Mouse (Mus musculus): ENCODE data around the gene Mfap3l. TPM values are rescaled to one million over a fixed set of nuclear protein-coding genes. Genes with fewer than 3 reads are reported as not detected.
"Not testable (repeated sequence)": the region's sequence is repeated elsewhere in the genome, so short reads cannot be mapped to it uniquely, and the experiment has no call there.

Gene Mfap3l
- polyA plus RNA-seq (2015; fragmentation: Nextera tagmentation; extraction: Ambion mirVana): 1.7 and 2.4 TPM in 2 replicates

- H3K27me3 ChIP-seq: peaks cover 16% of the 10 kb centered on the region
- WGBS: 1% methylated on average over 58 of the region's 60 CpGs
- peak within 1 kb of the TSS; percentile 83 for H3K9ac ChIP-seq
- peaks cover 16% of the 10 kb centered on the region for H3K4me1 ChIP-seq (replicated peaks)
- H3K9me3 ChIP-seq: no peaks in the 10 kb centered on the region
- H3K4me2 ChIP-seq: peak within 1 kb of the TSS; percentile 98
- ATAC-seq (ENCODE audit: low FRiP score): peak; percentile 98
- peak within 1 kb of the TSS; percentile 79 for H3K27ac ChIP-seq
- H3K4me3 ChIP-seq: peak within 1 kb of the TSS; percentile 68
- H3K36me3 ChIP-seq: no peaks in the 10 kb centered on the region
These were observed at the start of gene Mfap3l for GRCm38 (mm10) chr8:60632250-60632932. Gene Mfap3l (plus strand): TSS chr8:60632827.

GRCm38 (mm10) chr8:60583369-60583768 lies 49.3 kb upstream of the Mfap3l start:
- no peaks in the 10 kb centered on the region for H3K9me3 ChIP-seq
- WGBS: 85% methylated on average over 2 of the region's 2 CpGs
- H3K4me2 ChIP-seq: no peak overlapping the region
- no peak overlapping the region for H3K4me3 ChIP-seq
- no peak overlapping the region for H3K9ac ChIP-seq
- ATAC-seq (ENCODE audit: low FRiP score): no peak
- no peaks in the 10 kb centered on the region for H3K4me1 ChIP-seq (replicated peaks)
- no peaks in the 10 kb centered on the region for H3K27me3 ChIP-seq
- no peaks in the 10 kb centered on the region for H3K36me3 ChIP-seq
- H3K27ac ChIP-seq: no peak overlapping the region

- not testable (repeated sequence) for H3K9me3 ChIP-seq; H3K4me2 ChIP-seq; ATAC-seq (ENCODE audit: low FRiP score); H3K4me3 ChIP-seq; H3K36me3 ChIP-seq; H3K27ac ChIP-seq; H3K4me1 ChIP-seq (replicated peaks); H3K9ac ChIP-seq; H3K27me3 ChIP-seq
- 91% methylated on average over 29 of the region's 29 CpGs for WGBS
These were observed 41.1 kb upstream of the Mfap3l start for GRCm38 (mm10) chr8:60591352-60592105.

- no peak for ATAC-seq (ENCODE audit: low FRiP score)
- no peaks in the 10 kb centered on the region for H3K36me3 ChIP-seq
- no peaks in the 10 kb centered on the region for H3K9me3 ChIP-seq
- no peaks in the 10 kb centered on the region for H3K4me1 ChIP-seq (replicated peaks)
- H3K4me3 ChIP-seq: no peak overlapping the region
- WGBS: 70% methylated on average over 3 of the region's 3 CpGs
- H3K27me3 ChIP-seq: no peaks in the 10 kb centered on the region
- H3K4me2 ChIP-seq: no peak overlapping the region
- H3K27ac ChIP-seq: no peak overlapping the region
- H3K9ac ChIP-seq: no peak overlapping the region
These were observed 37.9 kb upstream of the Mfap3l start for GRCm38 (mm10) chr8:60594761-60595160.

- ATAC-seq (ENCODE audit: low FRiP score): no peak
- Histone ChIP-seq H3K4me3 (no peak overlapping the region), H3K9ac (no peak overlapping the region), H3K36me3 (no peaks in the 10 kb centered on the region), H3K27me3 (no peaks in the 10 kb centered on the region), H3K27ac (no peak overlapping the region), H3K9me3 (no peaks in the 10 kb centered on the region), H3K4me2 (no peak overlapping the region), H3K4me1 (replicated peaks) (no peaks in the 10 kb centered on the region)
These were observed 21.0 kb upstream of the Mfap3l start for GRCm38 (mm10) chr8:60611580-60612111.

DNA sequence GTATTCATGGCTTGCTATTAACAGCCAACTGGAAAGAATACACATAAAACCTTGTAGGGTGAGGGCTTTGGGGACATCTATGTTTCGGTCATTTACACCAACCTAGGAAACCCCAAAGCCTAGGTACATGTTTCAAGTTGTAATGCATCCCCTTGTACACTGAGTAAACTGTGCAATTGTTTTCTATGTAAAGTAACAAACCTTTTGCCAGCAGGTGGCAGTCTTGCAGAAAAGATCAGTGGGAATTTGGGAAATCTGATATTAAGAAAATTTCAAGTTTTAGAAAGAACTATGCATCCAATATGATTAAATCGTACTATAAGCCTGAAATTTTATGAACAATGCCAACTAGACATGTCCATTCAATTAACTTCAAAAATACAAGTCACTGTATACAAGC lies 15.7 kb upstream of the Mfap3l start:
- no peaks in the 10 kb centered on the region for H3K4me1 ChIP-seq (replicated peaks)
- no peak overlapping the region for H3K9ac ChIP-seq
- H3K4me3 ChIP-seq: no peak overlapping the region
- H3K27ac ChIP-seq: no peak overlapping the region
- 47% methylated on average over 2 of the region's 2 CpGs for WGBS
- no peaks in the 10 kb centered on the region for H3K27me3 ChIP-seq
- no peak overlapping the region for H3K4me2 ChIP-seq
- H3K36me3 ChIP-seq: no peaks in the 10 kb centered on the region
- H3K9me3 ChIP-seq: no peaks in the 10 kb centered on the region
- peak; percentile 69; the same call in 1 of the 2 replicates for ATAC-seq (ENCODE audit: low FRiP score)

DNA sequence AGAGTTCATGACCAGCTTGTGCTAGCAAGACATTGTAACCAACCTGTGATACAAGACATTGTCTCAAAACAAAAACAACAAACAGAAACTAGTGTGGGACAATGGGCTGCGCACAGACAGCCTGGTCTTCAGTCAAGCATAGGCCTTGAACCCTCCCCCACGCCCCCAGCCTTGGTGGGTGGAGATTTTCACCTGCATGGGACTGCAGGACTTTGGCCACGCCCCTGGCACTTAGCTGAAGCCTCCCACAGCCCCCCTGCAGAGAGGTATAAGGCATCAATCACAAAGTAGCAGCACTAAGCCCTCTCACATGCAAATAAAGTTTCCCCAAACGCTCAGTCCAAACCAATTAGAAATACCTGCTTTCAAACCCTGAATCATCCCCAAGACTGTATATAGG lies 11.1 kb upstream of the Mfap3l start:
- WGBS: 64% methylated on average over 4 of the region's 4 CpGs
- no peak overlapping the region for H3K9ac ChIP-seq
- ATAC-seq (ENCODE audit: low FRiP score): no peak

GRCm38 (mm10) chr8:60622056-60622455 lies 10.6 kb upstream of the Mfap3l start:
- Histone ChIP-seq H3K27ac (no peak overlapping the region), H3K9ac (no peak overlapping the region), H3K4me1 (replicated peaks) (no peaks in the 10 kb centered on the region), H3K9me3 (no peaks in the 10 kb centered on the region), H3K4me3 (no peak overlapping the region), H3K4me2 (no peak overlapping the region), H3K27me3 (no peaks in the 10 kb centered on the region), H3K36me3 (no peaks in the 10 kb centered on the region)
- ATAC-seq (ENCODE audit: low FRiP score): no peak
- WGBS: 94% methylated on average over 12 of the region's 12 CpGs

More for the DNA sequence above, 11.1 kb upstream of the Mfap3l start:
- no peaks in the 10 kb centered on the region for H3K9me3 ChIP-seq
- no peak overlapping the region for H3K27ac ChIP-seq
- no peaks in the 10 kb centered on the region for H3K36me3 ChIP-seq
- no peak overlapping the region for H3K4me3 ChIP-seq
- no peaks in the 10 kb centered on the region for H3K27me3 ChIP-seq
- H3K4me1 ChIP-seq (replicated peaks): no peaks in the 10 kb centered on the region
- H3K4me2 ChIP-seq: no peak overlapping the region

DNA sequence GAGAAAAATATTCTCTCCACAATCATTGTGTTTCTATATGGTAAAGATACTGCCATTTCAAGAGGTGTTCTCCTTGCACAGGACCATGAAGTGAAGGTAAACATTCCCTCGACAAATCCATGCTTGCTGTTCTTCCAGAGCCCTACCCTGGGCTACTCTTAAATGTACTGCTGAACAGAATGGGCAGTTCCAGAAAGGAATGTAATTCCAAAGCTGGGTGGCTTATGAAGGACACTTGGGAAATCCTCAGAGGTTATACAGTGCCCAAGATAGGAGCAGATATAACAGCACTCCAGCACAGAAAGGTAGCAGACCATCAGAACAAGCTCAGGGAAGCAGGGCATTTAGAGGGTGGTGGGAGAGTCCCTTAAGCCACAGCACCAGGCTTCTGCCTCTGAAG lies 9.2 kb upstream of the Mfap3l start:
- Histone ChIP-seq H3K27me3 (no peaks in the 10 kb centered on the region), H3K27ac (no peak overlapping the region), H3K9ac (no peak overlapping the region), H3K4me3 (no peak overlapping the region), H3K9me3 (no peaks in the 10 kb centered on the region), H3K4me1 (replicated peaks) (no peaks in the 10 kb centered on the region), H3K4me2 (no peak overlapping the region), H3K36me3 (no peaks in the 10 kb centered on the region)
- WGBS: 81% methylated on average over 1 of the region's 1 CpGs
- no peak for ATAC-seq (ENCODE audit: low FRiP score)

GRCm38 (mm10) chr8:60624722-60625121 lies 7.9 kb upstream of the Mfap3l start:
- Histone ChIP-seq H3K27ac (no peak overlapping the region), H3K4me1 (replicated peaks) (no peaks in the 10 kb centered on the region), H3K9ac (no peak overlapping the region), H3K9me3 (no peaks in the 10 kb centered on the region), H3K27me3 (peaks cover 5% of the 10 kb centered on the region), H3K4me3 (no peak overlapping the region), H3K36me3 (no peaks in the 10 kb centered on the region), H3K4me2 (no peak overlapping the region)
- 85% methylated on average over 7 of the region's 7 CpGs for WGBS
- ATAC-seq (ENCODE audit: low FRiP score): no peak

- Histone ChIP-seq H3K9me3 (no peaks in the 10 kb centered on the region), H3K4me2 (no peak overlapping the region), H3K4me1 (replicated peaks) (peaks cover 8% of the 10 kb centered on the region; the same call in 1 of the 2 replicates), H3K27me3 (peaks cover 16% of the 10 kb centered on the region), H3K36me3 (no peaks in the 10 kb centered on the region), H3K9ac (no peak overlapping the region), H3K4me3 (no peak overlapping the region), H3K27ac (no peak overlapping the region)
- WGBS: 67% methylated on average over 3 of the region's 3 CpGs
- ATAC-seq (ENCODE audit: low FRiP score): no peak
These were observed 4.7 kb upstream of the Mfap3l start for GRCm38 (mm10) chr8:60627937-60628336.

- H3K36me3 ChIP-seq: no peaks in the 10 kb centered on the region
- 61% methylated on average over 4 of the region's 4 CpGs for WGBS
- H3K4me3 ChIP-seq: no peak overlapping the region
- H3K27me3 ChIP-seq: peaks cover 16% of the 10 kb centered on the region
- no peak overlapping the region for H3K4me2 ChIP-seq
- ATAC-seq (ENCODE audit: low FRiP score): no peak
- H3K9ac ChIP-seq: no peak overlapping the region
- H3K4me1 ChIP-seq (replicated peaks): peaks cover 16% of the 10 kb centered on the region
- no peaks in the 10 kb centered on the region for H3K9me3 ChIP-seq
- no peak overlapping the region for H3K27ac ChIP-seq
These were observed 3.6 kb upstream of the Mfap3l start for GRCm38 (mm10) chr8:60629059-60629458.

Data from hindbrain, embryonic 13.5 days (tissue).